Mouse (Mus musculus): ENCODE results near the gene Ric3. TPM values are rescaled to one million over a fixed set of nuclear protein-coding genes. Genes with fewer than 3 reads are reported as not detected.
"Not testable (repeated sequence)": the region's sequence is repeated elsewhere in the genome, so short reads cannot be mapped to it uniquely, and the experiment has no call there.

The Ric3 gene
- 0.19 and 0.21 TPM in 2 replicates for polyA plus RNA-seq (2012; rRNA removed)

GRCm38 (mm10) chr7:109083113-109083812 is at the start of gene Ric3:
Gene Ric3 (minus strand): TSS chr7:109083331.
- Histone ChIP-seq H3K27me3 (ENCODE audit: control insufficient read depth, insufficient read depth, low read length) (peaks cover 5% of the 10 kb centered on the region), H3K27ac (ENCODE audit: insufficient read depth, low read length) (no peak within 1 kb of the TSS), H3K4me1 (ENCODE audit: control insufficient read depth, insufficient read depth, insufficient read length) (peaks cover 5% of the 10 kb centered on the region), H3K4me3 (ENCODE audit: extremely low read depth, insufficient read depth, insufficient read length) (peak within 1 kb of the TSS; percentile 40; the same call in 1 of the 2 replicates), H3K36me3 (ENCODE audit: control insufficient read depth, insufficient read depth, low read length) (no peaks in the 10 kb centered on the region)
- TF ChIP-seq CTCF (IDR thresholded peaks at IDR 0.05; ENCODE audit: extremely low read depth, insufficient read depth, insufficient read length, insufficient replicate concordance) (no peak), POLR2A (IDR thresholded peaks at IDR 0.05; ENCODE audit: low read depth, low read length) (no peak)
- no peak for DNase-seq (ENCODE audit: low read depth in 1 of 2, low spot score in 2 of 2)
- 10% methylated on average over 50 of the region's 50 CpGs for WGBS

GRCm38 (mm10) chr7:109131565-109131964 is 48.4 kb upstream of the Ric3 start:
- WGBS = 63% methylated on average over 2 of the region's 2 CpGs
- H3K36me3 ChIP-seq (ENCODE audit: control insufficient read depth, insufficient read depth, low read length) = no peaks in the 10 kb centered on the region
- H3K4me1 ChIP-seq (ENCODE audit: control insufficient read depth, insufficient read depth, insufficient read length) = no peaks in the 10 kb centered on the region
- H3K4me3 ChIP-seq (ENCODE audit: extremely low read depth, insufficient read depth, insufficient read length) = no peak overlapping the region
- TF ChIP-seq POLR2A (IDR thresholded peaks at IDR 0.05; ENCODE audit: low read depth, low read length) = no peak
- no peak for TF ChIP-seq CTCF (IDR thresholded peaks at IDR 0.05; ENCODE audit: extremely low read depth, insufficient read depth, insufficient read length, insufficient replicate concordance)
- H3K27me3 ChIP-seq (ENCODE audit: control insufficient read depth, insufficient read depth, low read length) = no peaks in the 10 kb centered on the region
- DNase-seq (ENCODE audit: low read depth in 1 of 2, low spot score in 2 of 2) = no peak
- H3K27ac ChIP-seq (ENCODE audit: insufficient read depth, low read length) = no peak overlapping the region

- H3K36me3 ChIP-seq (ENCODE audit: control insufficient read depth, insufficient read depth, low read length) = no peaks in the 10 kb centered on the region
- TF ChIP-seq CTCF (IDR thresholded peaks at IDR 0.05; ENCODE audit: extremely low read depth, insufficient read depth, insufficient read length, insufficient replicate concordance) (no peak), POLR2A (IDR thresholded peaks at IDR 0.05; ENCODE audit: low read depth, low read length) (no peak)
- no peaks in the 10 kb centered on the region for H3K27me3 ChIP-seq (ENCODE audit: control insufficient read depth, insufficient read depth, low read length)
- no peak overlapping the region for H3K27ac ChIP-seq (ENCODE audit: insufficient read depth, low read length)
- no peaks in the 10 kb centered on the region for H3K4me1 ChIP-seq (ENCODE audit: control insufficient read depth, insufficient read depth, insufficient read length)
- no peak for DNase-seq (ENCODE audit: low read depth in 1 of 2, low spot score in 2 of 2)
- H3K4me3 ChIP-seq (ENCODE audit: extremely low read depth, insufficient read depth, insufficient read length) = no peak overlapping the region
- 76% methylated on average over 5 of the region's 5 CpGs for WGBS
Observed at GRCm38 (mm10) chr7:109129946-109130686, 47.0 kb upstream of the Ric3 start.

- Histone ChIP-seq H3K36me3 (ENCODE audit: control insufficient read depth, insufficient read depth, low read length) (no peaks in the 10 kb centered on the region), H3K4me1 (ENCODE audit: control insufficient read depth, insufficient read depth, insufficient read length) (no peaks in the 10 kb centered on the region), H3K27ac (ENCODE audit: insufficient read depth, low read length) (no peak overlapping the region), H3K4me3 (ENCODE audit: extremely low read depth, insufficient read depth, insufficient read length) (no peak overlapping the region), H3K27me3 (ENCODE audit: control insufficient read depth, insufficient read depth, low read length) (no peaks in the 10 kb centered on the region)
- DNase-seq (ENCODE audit: low read depth in 1 of 2, low spot score in 2 of 2) = no peak
- TF ChIP-seq CTCF (IDR thresholded peaks at IDR 0.05; ENCODE audit: extremely low read depth, insufficient read depth, insufficient read length, insufficient replicate concordance) (no peak), POLR2A (IDR thresholded peaks at IDR 0.05; ENCODE audit: low read depth, low read length) (no peak)
Observed at GRCm38 (mm10) chr7:109129442-109129841, 46.3 kb upstream of the Ric3 start.

GRCm38 (mm10) chr7:109115929-109116328 is 32.8 kb upstream of the Ric3 start:
- no peak for DNase-seq (ENCODE audit: low read depth in 1 of 2, low spot score in 2 of 2)
- H3K4me1 ChIP-seq (ENCODE audit: control insufficient read depth, insufficient read depth, insufficient read length) = no peaks in the 10 kb centered on the region
- H3K27ac ChIP-seq (ENCODE audit: insufficient read depth, low read length) = no peak overlapping the region
- H3K4me3 ChIP-seq (ENCODE audit: extremely low read depth, insufficient read depth, insufficient read length) = no peak overlapping the region
- no peaks in the 10 kb centered on the region for H3K36me3 ChIP-seq (ENCODE audit: control insufficient read depth, insufficient read depth, low read length)
- no peaks in the 10 kb centered on the region for H3K27me3 ChIP-seq (ENCODE audit: control insufficient read depth, insufficient read depth, low read length)
- 56% methylated on average over 4 of the region's 4 CpGs for WGBS
- no peak for TF ChIP-seq POLR2A (IDR thresholded peaks at IDR 0.05; ENCODE audit: low read depth, low read length)
- no peak for TF ChIP-seq CTCF (IDR thresholded peaks at IDR 0.05; ENCODE audit: extremely low read depth, insufficient read depth, insufficient read length, insufficient replicate concordance)

- H3K4me3 ChIP-seq (ENCODE audit: extremely low read depth, insufficient read depth, insufficient read length); H3K36me3 ChIP-seq (ENCODE audit: control insufficient read depth, insufficient read depth, low read length); H3K27ac ChIP-seq (ENCODE audit: insufficient read depth, low read length); H3K4me1 ChIP-seq (ENCODE audit: control insufficient read depth, insufficient read depth, insufficient read length); H3K27me3 ChIP-seq (ENCODE audit: control insufficient read depth, insufficient read depth, low read length); DNase-seq (ENCODE audit: low read depth in 1 of 2, low spot score in 2 of 2): not testable (repeated sequence)
- 36% methylated on average over 2 of the region's 4 CpGs for WGBS
Observed at GRCm38 (mm10) chr7:109115488-109115887, 32.4 kb upstream of the Ric3 start.

GRCm38 (mm10) chr7:109114950-109115349 is 31.8 kb upstream of the Ric3 start:
- H3K27me3 ChIP-seq (ENCODE audit: control insufficient read depth, insufficient read depth, low read length) = no peaks in the 10 kb centered on the region
- no peak overlapping the region for H3K4me3 ChIP-seq (ENCODE audit: extremely low read depth, insufficient read depth, insufficient read length)
- DNase-seq (ENCODE audit: low read depth in 1 of 2, low spot score in 2 of 2) = no peak
- H3K27ac ChIP-seq (ENCODE audit: insufficient read depth, low read length) = no peak overlapping the region
- WGBS = 37% methylated on average over 10 of the region's 10 CpGs
- no peak for TF ChIP-seq CTCF (IDR thresholded peaks at IDR 0.05; ENCODE audit: extremely low read depth, insufficient read depth, insufficient read length, insufficient replicate concordance)
- no peak for TF ChIP-seq POLR2A (IDR thresholded peaks at IDR 0.05; ENCODE audit: low read depth, low read length)
- no peaks in the 10 kb centered on the region for H3K4me1 ChIP-seq (ENCODE audit: control insufficient read depth, insufficient read depth, insufficient read length)
- no peaks in the 10 kb centered on the region for H3K36me3 ChIP-seq (ENCODE audit: control insufficient read depth, insufficient read depth, low read length)
